Mouse (Mus musculus) liver, postnatal 0 days (tissue): ENCODE measurements around the gene 2010111I01Rik.

ENCODE experiments used
- CTCF ChIP-seq: sonication (generic); IDR thresholded peaks from 2 replicates; pipeline ENCODE4 v1.5.1; 2016; ENCODE audit warnings: antibody characterized with exemption, low read depth
- EP300 ChIP-seq: IDR thresholded peaks from 2 replicates; pipeline ENCODE4 v1.6.1; 2016; ENCODE audit warnings: antibody characterized with exemption, low read depth, mild to moderate bottlenecking

- TF ChIP-seq CTCF: no peak
- no peak for TF ChIP-seq EP300
Observed at GRCm38 (mm10) chr13:63261676-63262075, 297.0 kb downstream of the 2010111I01Rik start.
